Mouse (Mus musculus): ENCODE measurements around the gene Alcam.

Gene Alcam

GRCm38 (mm10) chr16:52453971-52454514 is at the start of gene Alcam:
Alcam (minus strand) TSS chr16:52454074.
- peak in 1 of 2 experiments; percentile 59 for DNase-seq (ENCODE audit: low spot score in 2 of 2)

- no peak for DNase-seq (ENCODE audit: low spot score in 2 of 2)
Observed at GRCm38 (mm10) chr16:52498757-52499335, 45.0 kb upstream of the Alcam start.

- no peak for DNase-seq (ENCODE audit: low spot score in 2 of 2)
Observed at GRCm38 (mm10) chr16:52490542-52490941, 36.7 kb upstream of the Alcam start.

GRCm38 (mm10) chr16:52474235-52474634 is 20.4 kb upstream of the Alcam start:
- DNase-seq (ENCODE audit: low spot score in 2 of 2), result no peak

- DNase-seq (ENCODE audit: low spot score in 2 of 2), result no peak
Observed at GRCm38 (mm10) chr16:52473089-52473488, 19.2 kb upstream of the Alcam start.

GRCm38 (mm10) chr16:52472635-52473034 is 18.8 kb upstream of the Alcam start:
- no peak for DNase-seq (ENCODE audit: low spot score in 2 of 2)

GRCm38 (mm10) chr16:52472059-52472458 is 18.2 kb upstream of the Alcam start:
- no peak for DNase-seq (ENCODE audit: low spot score in 2 of 2)

- no peak for DNase-seq (ENCODE audit: low spot score in 2 of 2)
Observed at GRCm38 (mm10) chr16:52470881-52471280, 17.0 kb upstream of the Alcam start.

GRCm38 (mm10) chr16:52470226-52470625 is 16.4 kb upstream of the Alcam start:
- no peak for DNase-seq (ENCODE audit: low spot score in 2 of 2)

- DNase-seq (ENCODE audit: low spot score in 2 of 2), result no peak
Observed at GRCm38 (mm10) chr16:52468426-52468825, 14.6 kb upstream of the Alcam start.

- DNase-seq (ENCODE audit: low spot score in 2 of 2), result no peak
Observed at GRCm38 (mm10) chr16:52466770-52467169, 12.9 kb upstream of the Alcam start.

- DNase-seq (ENCODE audit: low spot score in 2 of 2), result no peak
Observed at GRCm38 (mm10) chr16:52464597-52464996, 10.7 kb upstream of the Alcam start.

- DNase-seq (ENCODE audit: low spot score in 2 of 2), result peak; percentile 97
Observed at GRCm38 (mm10) chr16:52452862-52453715, 785 bp downstream of the Alcam start.

- DNase-seq (ENCODE audit: low spot score in 2 of 2), result no peak
Observed at GRCm38 (mm10) chr16:52452477-52452831, 1.4 kb downstream of the Alcam start.

GRCm38 (mm10) chr16:52451786-52452476 is 1.9 kb downstream of the Alcam start:
- DNase-seq (ENCODE audit: low spot score in 2 of 2), result peak in 1 of 2 experiments; percentile 58

GRCm38 (mm10) chr16:52451101-52451785 is 2.6 kb downstream of the Alcam start:
- DNase-seq (ENCODE audit: low spot score in 2 of 2), result no peak

GRCm38 (mm10) chr16:52450245-52451100 is 3.4 kb downstream of the Alcam start:
- DNase-seq (ENCODE audit: low spot score in 2 of 2), result peak; percentile 43 to 61

GRCm38 (mm10) chr16:52449889-52450244 is 4.0 kb downstream of the Alcam start:
- DNase-seq (ENCODE audit: low spot score in 2 of 2), result no peak

- no peak for DNase-seq (ENCODE audit: low spot score in 2 of 2)
Observed at GRCm38 (mm10) chr16:52445984-52446383, 7.9 kb downstream of the Alcam start.

GRCm38 (mm10) chr16:52443635-52444505 is 10.0 kb downstream of the Alcam start:
- no peak for DNase-seq (ENCODE audit: low spot score in 2 of 2)
